Mouse (Mus musculus) natural killer cell, adult 2 months (primary cell): ENCODE measurements around the gene Olfr993.

Experiments
- DNase-seq, 2 experiments: peaks; one replicate each; pipeline ENCODE4 v3.0.0; 2022; ENCODE audit warnings: low spot score in 2 of 2

Gene Olfr993

DNA sequence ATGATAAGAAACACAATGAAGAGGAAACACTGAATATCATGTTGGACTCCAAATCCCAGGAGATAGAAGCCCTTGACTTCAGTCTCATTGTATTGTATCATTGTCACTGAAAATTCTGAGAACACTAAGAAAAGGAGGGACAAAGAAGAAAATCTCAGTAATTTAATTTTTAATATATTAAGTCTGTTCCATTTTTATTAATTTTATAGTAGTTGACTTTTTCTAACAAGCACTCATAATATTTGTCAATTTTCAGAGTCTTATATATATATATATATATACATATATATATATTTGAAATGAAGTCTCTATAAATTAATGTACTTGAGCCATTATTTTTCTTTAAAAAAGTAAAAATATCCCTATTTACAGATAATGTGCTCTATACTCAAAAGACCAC, at the start of gene Olfr993:
TSS of gene Olfr993 (minus strand) at position 101 of the 400 bp plus-strand sequence.
- DNase-seq = no peak

DNA sequence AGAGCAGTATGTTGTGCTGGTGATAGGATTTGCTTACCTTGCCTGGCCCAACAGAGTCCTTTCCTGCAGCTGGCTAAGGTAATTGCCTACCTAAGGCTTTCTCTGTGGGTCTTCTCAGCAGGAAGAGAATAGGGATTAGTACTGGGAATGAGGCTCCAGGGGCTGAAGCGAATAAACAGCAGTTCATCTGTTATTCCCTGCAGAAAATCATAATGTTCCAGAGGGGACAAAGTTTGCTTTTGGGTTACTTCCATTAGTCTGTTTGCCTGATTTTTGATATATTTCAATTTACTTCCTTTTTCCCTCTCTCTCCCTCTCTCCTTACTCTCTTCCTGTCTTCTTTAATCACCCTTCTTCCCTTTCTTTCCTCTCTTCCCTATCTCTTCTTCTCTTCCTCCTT, 28.9 kb upstream of the Olfr993 start, which contains the start of gene Olfr995:
TSS of gene Olfr995 (minus strand) at position 101 of the 400 bp plus-strand sequence.
- no peak for DNase-seq

DNA sequence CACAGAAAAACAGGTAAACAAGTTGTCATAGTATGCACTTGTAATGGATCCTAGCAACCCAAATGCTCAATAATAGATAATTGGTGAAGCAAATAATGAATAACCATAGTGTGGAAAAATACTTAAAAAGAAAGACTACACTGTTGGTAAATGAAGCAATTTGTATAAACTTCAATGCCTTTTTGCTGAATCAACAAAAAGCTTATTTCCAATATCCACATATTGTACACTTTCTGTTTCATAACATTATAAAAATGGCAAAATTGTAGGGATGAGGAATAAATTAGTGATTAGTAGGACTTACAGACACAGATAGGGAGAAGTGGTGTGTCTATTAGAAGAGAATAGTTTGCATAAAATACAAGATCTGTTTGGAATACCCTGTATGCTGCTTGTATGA, 27.9 kb upstream of the Olfr993 start:
- no peak for DNase-seq

DNA sequence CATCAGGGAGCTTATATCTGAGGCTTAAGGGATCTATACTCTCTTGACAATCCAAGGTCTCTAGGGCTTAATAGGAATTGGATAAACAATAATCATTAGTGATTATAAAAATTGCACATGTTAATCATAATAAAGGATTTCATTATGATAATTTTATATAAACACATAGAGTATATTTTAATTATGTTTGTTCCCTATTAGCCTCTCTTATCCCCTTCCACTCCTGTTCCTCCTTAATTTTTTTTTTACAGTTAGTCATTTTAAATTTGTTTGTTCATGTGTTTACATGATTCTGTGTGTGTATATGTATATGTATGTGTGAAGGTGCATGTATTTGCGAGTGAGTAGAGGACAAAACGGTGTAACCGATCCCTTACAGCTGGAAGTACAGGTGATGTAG, 21.7 kb upstream of the Olfr993 start, which contains the start of gene Olfr994:
TSS of gene Olfr994 (minus strand) at position 101 of the 400 bp plus-strand sequence.
- no peak for DNase-seq

DNA sequence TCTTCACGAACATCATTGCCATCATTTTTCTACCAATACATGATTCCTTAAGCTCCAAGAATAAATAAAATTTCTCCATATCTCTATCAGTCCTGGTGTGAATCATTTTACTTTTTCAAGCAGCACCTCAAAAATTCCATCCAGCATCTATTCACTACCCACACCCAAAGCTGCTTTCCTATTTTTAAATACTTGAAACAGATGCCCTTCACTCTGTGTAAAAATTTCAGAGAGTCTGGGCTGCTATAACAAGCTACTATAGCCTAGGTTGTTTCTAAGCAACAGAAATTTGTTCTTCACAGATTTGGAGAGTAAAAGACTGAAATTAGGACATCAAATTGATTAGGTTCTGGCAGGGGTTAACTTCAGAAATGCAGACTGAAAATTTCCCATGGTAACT, 11.2 kb upstream of the Olfr993 start:
- DNase-seq = no peak

DNA sequence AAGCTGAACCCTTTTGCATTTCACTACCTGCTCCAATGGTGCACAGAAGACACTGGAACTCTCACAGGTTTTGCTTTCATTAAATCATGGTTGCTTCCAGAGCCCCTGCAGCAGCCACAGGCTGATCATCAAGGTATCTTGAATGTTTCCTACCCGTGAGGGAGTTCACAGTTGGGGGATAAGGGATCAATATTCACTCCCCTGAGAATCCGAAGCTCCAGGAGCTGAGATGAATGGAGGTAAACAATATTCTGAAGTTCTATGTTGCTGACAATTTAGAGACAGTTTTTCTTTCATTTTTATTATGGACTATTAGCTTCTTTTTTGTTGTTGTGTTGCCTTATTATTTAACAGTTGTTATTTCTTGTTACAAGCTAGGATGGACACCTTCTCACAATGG, 5.3 kb downstream of the Olfr993 start, which contains the start of gene Olfr992:
TSS of gene Olfr992 (minus strand) at position 101 of the 400 bp plus-strand sequence.
- DNase-seq = no peak
